Mouse (Mus musculus): ENCODE results near the gene Pitpnb. TPM values are rescaled to one million over a fixed set of nuclear protein-coding genes. Genes with fewer than 3 reads are reported as not detected.

Gene Pitpnb
- polyA plus RNA-seq, 1 experiment from 2014 or later = 51.5 TPM

GRCm38 (mm10) chr5:111378126-111378993, 47.8 kb downstream of the Pitpnb start:
- Histone ChIP-seq H3K4me1 (0 out of 2 replicates have a peak, but pooled peaks cover 10% of the 10 kb centered on the region), H3K9ac (no peak overlapping the region), H3K27ac (no peak overlapping the region), H3K27me3 (replicated peaks) (no peaks in the 10 kb centered on the region), H3K4me3 (no peak overlapping the region), H3K36me3 (peaks cover 95% of the 10 kb centered on the region), H3K9me3 (replicated peaks) (no peaks in the 10 kb centered on the region), H3K4me2 (no peak overlapping the region)
- ATAC-seq = no peak; the same call in 1 of the 2 replicates
- WGBS (ENCODE audit: insufficient replicate concordance) = 77% methylated on average over 7 of the region's 7 CpGs

- Histone ChIP-seq H3K4me1 (0 out of 2 replicates have a peak, but pooled peaks cover 9% of the 10 kb centered on the region), H3K9ac (no peak overlapping the region), H3K4me3 (no peak overlapping the region), H3K27ac (no peak overlapping the region), H3K36me3 (peaks cover 97% of the 10 kb centered on the region), H3K4me2 (no peak overlapping the region), H3K27me3 (replicated peaks) (no peaks in the 10 kb centered on the region), H3K9me3 (replicated peaks) (no peaks in the 10 kb centered on the region)
- no peak for ATAC-seq
- 77% methylated on average over 5 of the region's 5 CpGs for WGBS (ENCODE audit: insufficient replicate concordance)
Measured at GRCm38 (mm10) chr5:111383335-111383734, 52.8 kb downstream of the Pitpnb start.

GRCm38 (mm10) chr5:111390911-111391310, 60.3 kb downstream of the Pitpnb start:
- 0 out of 2 replicates have a peak, but pooled peaks cover 3% of the 10 kb centered on the region for H3K27me3 ChIP-seq (replicated peaks)
- no peak overlapping the region for H3K4me3 ChIP-seq
- no peak overlapping the region for H3K4me2 ChIP-seq
- peaks cover 10% of the 10 kb centered on the region for H3K4me1 ChIP-seq
- no peak for ATAC-seq
- H3K9ac ChIP-seq = no peak overlapping the region
- 80% methylated on average over 10 of the region's 10 CpGs for WGBS (ENCODE audit: insufficient replicate concordance)
- no peaks in the 10 kb centered on the region for H3K9me3 ChIP-seq (replicated peaks)
- H3K36me3 ChIP-seq = peaks cover 33% of the 10 kb centered on the region
- H3K27ac ChIP-seq = no peak overlapping the region

- no peak for ATAC-seq
- H3K4me3 ChIP-seq = no peak overlapping the region
- H3K36me3 ChIP-seq = peaks cover 28% of the 10 kb centered on the region
- H3K27ac ChIP-seq = no peak overlapping the region
- peaks cover 10% of the 10 kb centered on the region for H3K4me1 ChIP-seq
- WGBS (ENCODE audit: insufficient replicate concordance) = 61% methylated on average over 6 of the region's 6 CpGs
- H3K9me3 ChIP-seq (replicated peaks) = no peaks in the 10 kb centered on the region
- no peak overlapping the region for H3K9ac ChIP-seq
- H3K4me2 ChIP-seq = no peak overlapping the region
- H3K27me3 ChIP-seq (replicated peaks) = 0 out of 2 replicates have a peak, but pooled peaks cover 3% of the 10 kb centered on the region
Measured at GRCm38 (mm10) chr5:111391485-111391884, 60.9 kb downstream of the Pitpnb start.

GRCm38 (mm10) chr5:111393346-111394197, 63.0 kb downstream of the Pitpnb start:
- Histone ChIP-seq H3K4me1 (peaks cover 10% of the 10 kb centered on the region), H3K4me3 (no peak overlapping the region)
- WGBS (ENCODE audit: insufficient replicate concordance) = 37% methylated on average over 17 of the region's 17 CpGs

GRCm38 (mm10) chr5:111394198-111395053, 63.9 kb downstream of the Pitpnb start:
- Histone ChIP-seq H3K4me2 (peak overlapping the region; percentile 5; the same call in 1 of the 2 replicates), H3K36me3 (0 out of 2 replicates have a peak, but pooled peaks cover under 1% of the 10 kb centered on the region), H3K27me3 (replicated peaks) (peaks cover 31% of the 10 kb centered on the region), H3K4me3 (no peak overlapping the region), H3K9ac (no peak overlapping the region), H3K27ac (no peak overlapping the region), H3K4me1 (peaks cover 10% of the 10 kb centered on the region), H3K9me3 (replicated peaks) (no peaks in the 10 kb centered on the region)
- ATAC-seq = no peak
- 50% methylated on average over 15 of the region's 15 CpGs for WGBS (ENCODE audit: insufficient replicate concordance)

More at GRCm38 (mm10) chr5:111393346-111394197, 63.0 kb downstream of the Pitpnb start:
- Histone ChIP-seq H3K27ac (no peak overlapping the region), H3K27me3 (replicated peaks) (peaks cover 22% of the 10 kb centered on the region; the same call in 1 of the 2 replicates), H3K9me3 (replicated peaks) (no peaks in the 10 kb centered on the region), H3K36me3 (peaks cover 8% of the 10 kb centered on the region), H3K9ac (no peak overlapping the region), H3K4me2 (peak overlapping the region; percentile 5; the same call in 1 of the 2 replicates)
- ATAC-seq = peak; percentile 39; the same call in 1 of the 2 replicates

- Histone ChIP-seq H3K36me3 (no peaks in the 10 kb centered on the region), H3K27ac (no peak overlapping the region), H3K9me3 (replicated peaks) (no peaks in the 10 kb centered on the region), H3K4me3 (no peak overlapping the region), H3K9ac (no peak overlapping the region), H3K4me2 (no peak overlapping the region), H3K27me3 (replicated peaks) (peaks cover 43% of the 10 kb centered on the region), H3K4me1 (peaks cover 10% of the 10 kb centered on the region)
- 68% methylated on average over 10 of the region's 10 CpGs for WGBS (ENCODE audit: insufficient replicate concordance)
- ATAC-seq = no peak
Measured at GRCm38 (mm10) chr5:111395771-111396170, 65.2 kb downstream of the Pitpnb start.

- Histone ChIP-seq H3K9ac (no peak overlapping the region), H3K4me3 (no peak overlapping the region), H3K27me3 (replicated peaks) (peaks cover 47% of the 10 kb centered on the region), H3K9me3 (replicated peaks) (no peaks in the 10 kb centered on the region), H3K4me2 (no peak overlapping the region), H3K4me1 (peaks cover 10% of the 10 kb centered on the region), H3K27ac (no peak overlapping the region), H3K36me3 (no peaks in the 10 kb centered on the region)
- no peak for ATAC-seq
- 58% methylated on average over 4 of the region's 4 CpGs for WGBS (ENCODE audit: insufficient replicate concordance)
Measured at GRCm38 (mm10) chr5:111396199-111396598, 65.6 kb downstream of the Pitpnb start.

GRCm38 (mm10) chr5:111398471-111398870, 67.9 kb downstream of the Pitpnb start:
- no peaks in the 10 kb centered on the region for H3K9me3 ChIP-seq (replicated peaks)
- H3K4me3 ChIP-seq = no peak overlapping the region
- H3K9ac ChIP-seq = no peak overlapping the region
- H3K36me3 ChIP-seq = no peaks in the 10 kb centered on the region
- 48% methylated on average over 4 of the region's 4 CpGs for WGBS (ENCODE audit: insufficient replicate concordance)
- H3K27ac ChIP-seq = no peak overlapping the region
- H3K4me1 ChIP-seq = peaks cover 11% of the 10 kb centered on the region
- no peak overlapping the region for H3K4me2 ChIP-seq
- peaks cover 60% of the 10 kb centered on the region for H3K27me3 ChIP-seq (replicated peaks)
- no peak for ATAC-seq

- Histone ChIP-seq H3K4me3 (no peak overlapping the region), H3K4me2 (no peak overlapping the region), H3K4me1 (peaks cover 8% of the 10 kb centered on the region), H3K9ac (no peak overlapping the region), H3K27ac (no peak overlapping the region), H3K36me3 (no peaks in the 10 kb centered on the region), H3K27me3 (replicated peaks) (peaks cover 67% of the 10 kb centered on the region), H3K9me3 (replicated peaks) (no peaks in the 10 kb centered on the region)
- ATAC-seq = no peak
- WGBS (ENCODE audit: insufficient replicate concordance) = 53% methylated on average over 4 of the region's 4 CpGs
Measured at GRCm38 (mm10) chr5:111399271-111399670, 68.7 kb downstream of the Pitpnb start.

Measured in liver, embryonic 12.5 days (tissue).